ENCODE assay signal across 10 mouse cellular contexts in genomic region chr14:29784506-29784905, GRCm38 (mm10).
"Had no signal": no experiment of that assay in that cellular context is flagged by ENCODE, and none has a peak within 500 bp of the region (broad histone marks: within the 10 kb centered on the region; RNA-seq: fewer than 3 reads in every experiment).

No protein-coding gene starts in this region.

- DNase-seq: kidney, adult 8-10 months; kidney, postnatal 36 days; layer of hippocampus, adult 9-11 months; layer of hippocampus, postnatal 36 days; lung, adult 18-20 months; lung, postnatal 4 days; midbrain, embryonic 14.5 days; right cerebral cortex, adult 18-20 months; right cerebral cortex, postnatal 25 days; thymus, postnatal 4 days had no signal
